Mouse (Mus musculus): Measurements from ENCODE around the gene Brd3os.

DNA sequence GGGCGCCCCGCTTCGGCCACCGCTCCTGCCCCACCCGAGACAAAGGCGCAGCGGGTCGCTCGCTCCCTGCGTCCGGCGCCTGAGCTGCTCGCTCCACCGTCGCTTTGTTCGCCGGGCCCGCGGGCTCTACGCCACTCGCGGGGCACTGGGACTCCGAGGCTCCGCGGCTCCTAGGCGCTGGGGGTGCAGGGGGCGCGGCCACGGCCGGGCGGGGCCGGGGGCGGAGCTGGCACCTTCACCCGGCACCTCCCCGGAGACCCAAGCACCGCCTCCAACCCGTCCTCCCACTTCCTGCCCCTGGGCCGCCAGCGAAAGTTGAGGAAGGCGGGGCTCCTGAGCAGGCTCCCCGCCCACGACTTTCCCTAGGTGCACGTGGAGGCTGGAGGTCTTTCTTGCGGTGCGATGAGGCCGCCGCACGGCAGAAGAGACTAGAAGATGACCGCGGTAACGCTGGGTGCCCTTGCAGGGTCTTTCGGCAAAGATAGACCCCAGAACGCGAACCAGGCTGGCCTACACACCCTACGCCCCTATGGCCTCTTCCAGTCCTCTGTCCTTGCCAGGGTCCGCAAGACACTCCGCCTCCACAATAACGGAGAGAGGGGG, 15.2 kb upstream of the Brd3os start, which contains the start of gene Vav2:
- TF ChIP-seq CTCF (IDR thresholded peaks at IDR 0.05; ENCODE audit: borderline replicate concordance, insufficient read depth, low read length) (0 out of 2 replicates have a peak, but pooled peaks have one; percentile 0), POLR2A (IDR thresholded peaks at IDR 0.05; ENCODE audit: low read depth, low read length) (peak; percentile 72)

Measured in embryonic fibroblast, embryonic 13.5 days (primary cell).